Mouse (Mus musculus) neural tube, embryonic 14.5 days (tissue): ENCODE data around the gene Inpp5k. TPM values are rescaled to one million over a fixed set of nuclear protein-coding genes. Genes with fewer than 3 reads are reported as not detected.
"Not testable (repeated sequence)": the region's sequence is repeated elsewhere in the genome, so short reads cannot be mapped to it uniquely, and the experiment has no call there.

Source experiments
- ATAC-seq: fragments of 200-750 bp; cut with Nextera tagmentation; 2 replicates; pipeline ENCODE4 v1.8.0; 2017; ENCODE audit warnings: low read depth, mild to moderate bottlenecking, moderate TSS enrichment, moderate library complexity
- H3K27ac ChIP-seq: fragments of 300-500 bp; sonication (generic); 2 replicates; pipeline ENCODE4 v1.5.1; 2014; ENCODE audit warnings: low read depth, mild to moderate bottlenecking, control low read depth, low read length, moderate library complexity, mixed read lengths
- H3K27me3 ChIP-seq: fragments of 300-500 bp; sonication (generic); 2 replicates; pipeline ENCODE4 v1.6.1; 2014; ENCODE audit warnings: low read length; ENCODE audit not compliant: control insufficient read depth, insufficient read depth
- H3K36me3 ChIP-seq: fragments of 300-500 bp; sonication (generic); 2 replicates; pipeline ENCODE4 v1.6.1; 2014; ENCODE audit warnings: low read length, mixed read lengths; ENCODE audit not compliant: control insufficient read depth, insufficient read depth
- H3K4me1 ChIP-seq: fragments of 300-500 bp; sonication (generic); 2 replicates; pipeline ENCODE4 v1.6.1; 2014; ENCODE audit warnings: low read length; ENCODE audit not compliant: control insufficient read depth, insufficient read depth
- H3K4me2 ChIP-seq: fragments of 300-500 bp; sonication (generic); 2 replicates; pipeline ENCODE4 v1.6.1; 2014; ENCODE audit warnings: mild to moderate bottlenecking, low read depth, low read length, control low read depth
- H3K4me3 ChIP-seq: fragments of 300-500 bp; sonication (generic); 2 replicates; pipeline ENCODE4 v1.5.1; 2014; ENCODE audit warnings: low read depth, low read length, control low read depth, mixed read lengths
- H3K9ac ChIP-seq: fragments of 300-500 bp; sonication (generic); replicated peaks from 2 replicates; pipeline ENCODE4 v1.6.1; 2014; ENCODE audit warnings: low read depth, mild to moderate bottlenecking, control low read depth, low read length, mixed read lengths
- H3K9me3 ChIP-seq: fragments of 300-500 bp; sonication (generic); 2 replicates; pipeline ENCODE4 v1.6.1; 2016; ENCODE audit warnings: low read length; ENCODE audit not compliant: control insufficient read depth
- WGBS: fragments of 180-500 bp; shearing (Covaris S2); extraction: QIAGEN DNeasy Blood & Tissue Kit; methylation state at CpG from one replicate; pipeline ENCODE4 v1.1.7; 2014; 5-methylcytosine and 5-hydroxymethylcytosine counted together
- polyA plus RNA-seq: library from polyadenylated mRNA; unstranded; fragments of >200 nt; fragmentation: Nextera tagmentation; extraction: Ambion mirVana; gene quantifications from 2 replicates; pipeline ENCODE4 v1.2.1, GENCODE M21; 2014

Inpp5k gene
- polyA plus RNA-seq, 1 experiment from 2014 or later, result 57.4 TPM

DNA sequence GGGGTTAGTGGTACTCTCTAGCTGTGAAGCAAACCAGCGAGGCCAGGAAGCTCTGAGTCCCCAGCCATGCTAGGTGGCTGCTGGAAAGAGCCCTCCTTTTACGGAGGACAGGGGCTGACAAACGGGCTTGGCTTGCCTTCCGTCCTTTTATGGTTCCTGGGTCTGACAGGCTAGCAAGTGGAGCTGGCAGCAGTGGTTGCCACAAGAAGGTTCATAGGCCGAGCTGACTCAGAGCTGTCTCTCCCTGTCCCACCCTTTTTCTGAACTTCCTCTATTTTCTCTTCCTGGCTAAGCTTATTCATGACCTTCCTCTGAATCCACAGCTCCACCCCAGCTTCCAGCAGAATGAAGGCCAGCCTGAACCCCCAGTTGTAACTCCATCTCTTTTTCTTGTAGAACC, 38.2 kb upstream of the Inpp5k start:
- WGBS, result 83% methylated on average over 5 of the region's 5 CpGs
- Histone ChIP-seq H3K27ac (no peak overlapping the region), H3K4me2 (no peak overlapping the region), H3K36me3 (peaks cover 31% of the 10 kb centered on the region), H3K9ac (no peak overlapping the region), H3K4me1 (peaks cover 13% of the 10 kb centered on the region), H3K4me3 (no peak overlapping the region), H3K27me3 (no peaks in the 10 kb centered on the region), H3K9me3 (no peaks in the 10 kb centered on the region)
- ATAC-seq, result no peak

DNA sequence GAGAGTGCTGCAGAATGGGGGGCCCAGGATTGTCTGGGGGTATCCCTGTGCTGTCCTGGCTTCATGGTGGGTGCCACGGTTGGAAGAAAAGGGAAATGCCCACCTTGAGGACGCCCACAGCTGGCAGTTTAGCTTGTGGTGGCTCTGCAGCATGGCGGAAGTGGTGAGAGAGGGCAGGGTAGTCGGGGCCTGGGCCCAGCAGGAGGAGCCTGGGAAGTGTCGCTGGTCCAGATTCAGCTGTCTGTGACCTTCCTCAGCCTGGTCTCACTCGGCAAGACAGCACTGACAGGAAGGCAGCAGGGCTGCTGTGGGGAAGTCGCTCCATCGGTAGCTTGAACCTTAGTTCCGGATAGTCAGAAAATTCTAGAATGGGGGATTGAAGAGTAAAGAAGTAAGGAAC, 36.4 kb upstream of the Inpp5k start:
- no peak for ATAC-seq
- Histone ChIP-seq H3K36me3 (peaks cover 40% of the 10 kb centered on the region), H3K27me3 (no peaks in the 10 kb centered on the region), H3K4me1 (peaks cover 5% of the 10 kb centered on the region; the same call in 1 of the 2 replicates), H3K27ac (no peak overlapping the region), H3K4me2 (no peak overlapping the region), H3K9ac (no peak overlapping the region), H3K9me3 (no peaks in the 10 kb centered on the region), H3K4me3 (no peak overlapping the region)
- 87% methylated on average over 9 of the region's 9 CpGs for WGBS

DNA sequence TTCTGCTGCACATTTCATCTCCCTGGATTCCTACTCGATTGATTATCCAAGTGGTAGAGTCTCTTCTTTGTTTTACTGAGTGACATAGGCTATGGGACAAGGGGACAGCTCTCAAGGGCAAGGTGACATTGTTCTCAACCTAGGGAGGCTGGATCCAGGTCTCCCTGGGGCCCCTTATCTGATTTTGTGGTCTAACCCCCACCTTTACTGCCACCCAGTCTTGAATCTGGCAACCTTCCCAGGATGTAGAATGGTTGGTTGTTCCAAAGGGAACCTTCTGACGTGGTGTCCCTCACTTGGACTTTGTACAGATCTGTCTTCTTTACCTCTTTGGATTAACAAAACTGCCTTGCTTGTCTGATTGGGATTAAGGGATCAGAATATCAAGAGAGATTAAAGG, 35.4 kb upstream of the Inpp5k start:
- Histone ChIP-seq H3K27me3 (no peaks in the 10 kb centered on the region), H3K4me2 (no peak overlapping the region), H3K9ac (no peak overlapping the region), H3K27ac (no peak overlapping the region), H3K4me3 (no peak overlapping the region), H3K36me3 (peaks cover 40% of the 10 kb centered on the region), H3K9me3 (no peaks in the 10 kb centered on the region), H3K4me1 (no peaks in the 10 kb centered on the region)
- no peak for ATAC-seq
- WGBS, result 87% methylated on average over 2 of the region's 2 CpGs

DNA sequence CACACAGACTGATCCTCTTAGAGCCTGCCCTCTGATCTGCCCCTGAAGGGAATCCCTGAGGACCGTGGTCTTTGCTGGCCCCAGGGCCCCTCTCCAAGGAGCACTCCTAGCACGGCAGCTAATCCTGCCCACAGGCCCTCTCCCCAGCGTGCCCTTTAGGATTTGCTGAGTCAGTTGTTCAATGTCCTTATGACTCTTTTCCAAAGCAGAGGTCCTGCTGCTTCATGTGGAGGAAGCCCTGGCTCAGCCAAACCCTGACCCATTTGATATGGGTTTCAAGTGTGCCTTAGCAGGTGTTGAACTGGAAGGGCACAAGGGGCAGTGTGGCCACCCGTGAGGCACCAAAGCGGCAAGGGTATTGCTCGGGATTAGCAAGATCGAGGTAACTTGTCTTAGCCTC, 35.0 kb upstream of the Inpp5k start:
- Histone ChIP-seq H3K4me2 (no peak overlapping the region), H3K9ac (no peak overlapping the region), H3K4me3 (no peak overlapping the region), H3K27ac (no peak overlapping the region), H3K36me3 (peaks cover 43% of the 10 kb centered on the region), H3K27me3 (no peaks in the 10 kb centered on the region), H3K4me1 (no peaks in the 10 kb centered on the region), H3K9me3 (no peaks in the 10 kb centered on the region)
- no peak for ATAC-seq
- WGBS, result 85% methylated on average over 7 of the region's 7 CpGs

DNA sequence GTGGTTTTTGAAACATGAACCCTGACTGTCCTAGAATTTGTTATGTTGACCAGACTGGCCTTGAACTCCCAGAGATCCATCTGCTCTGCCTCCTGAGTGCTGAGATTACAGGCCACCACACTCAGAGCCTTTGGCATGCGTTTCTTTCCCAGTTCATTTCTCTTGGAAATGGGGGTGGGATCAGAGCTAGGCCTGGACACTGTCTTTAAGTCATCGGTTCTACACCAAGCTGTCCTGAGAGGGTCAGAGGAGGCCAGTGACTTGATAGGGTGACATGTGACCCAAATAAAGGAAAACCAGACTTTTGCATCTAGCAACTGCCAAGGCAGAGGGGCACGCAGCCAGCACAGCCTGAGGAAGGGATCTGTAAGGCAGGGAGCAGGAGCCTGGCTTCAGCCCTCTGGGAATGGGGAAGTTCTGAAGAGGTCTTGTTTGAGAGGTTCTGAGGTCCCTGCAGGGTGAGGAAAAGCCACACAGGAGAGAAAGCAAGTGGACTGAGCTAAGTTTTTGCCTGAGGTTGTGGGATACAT, 34.0 kb upstream of the Inpp5k start:
- Histone ChIP-seq H3K4me3 (no peak overlapping the region), H3K9me3 (no peaks in the 10 kb centered on the region), H3K27ac (no peak overlapping the region), H3K4me1 (no peaks in the 10 kb centered on the region), H3K4me2 (no peak overlapping the region), H3K9ac (no peak overlapping the region), H3K36me3 (peaks cover 52% of the 10 kb centered on the region), H3K27me3 (no peaks in the 10 kb centered on the region)
- ATAC-seq, result no peak
- 88% methylated on average over 3 of the region's 3 CpGs for WGBS

DNA sequence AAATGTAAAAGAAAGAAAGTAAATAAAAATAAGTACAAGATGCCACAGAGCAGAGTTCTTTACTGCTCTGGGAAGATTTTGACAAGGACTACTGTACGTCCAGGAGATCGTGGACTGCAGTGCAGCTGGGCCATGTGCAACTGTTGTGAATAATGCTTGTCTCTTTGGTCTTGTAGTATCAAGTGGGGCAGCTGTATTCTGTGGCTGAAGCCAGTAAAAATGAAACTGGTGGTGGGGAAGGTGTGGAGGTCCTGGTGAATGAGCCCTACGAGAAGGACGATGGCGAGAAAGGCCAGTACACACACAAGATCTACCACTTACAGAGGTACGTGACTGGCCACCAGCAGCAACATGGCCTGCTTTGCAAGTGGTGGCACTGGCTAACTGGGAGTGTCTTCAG, 32.8 kb upstream of the Inpp5k start:
- WGBS, result 95% methylated on average over 6 of the region's 6 CpGs
- ATAC-seq, result no peak
- H3K9me3 ChIP-seq, result no peaks in the 10 kb centered on the region

DNA sequence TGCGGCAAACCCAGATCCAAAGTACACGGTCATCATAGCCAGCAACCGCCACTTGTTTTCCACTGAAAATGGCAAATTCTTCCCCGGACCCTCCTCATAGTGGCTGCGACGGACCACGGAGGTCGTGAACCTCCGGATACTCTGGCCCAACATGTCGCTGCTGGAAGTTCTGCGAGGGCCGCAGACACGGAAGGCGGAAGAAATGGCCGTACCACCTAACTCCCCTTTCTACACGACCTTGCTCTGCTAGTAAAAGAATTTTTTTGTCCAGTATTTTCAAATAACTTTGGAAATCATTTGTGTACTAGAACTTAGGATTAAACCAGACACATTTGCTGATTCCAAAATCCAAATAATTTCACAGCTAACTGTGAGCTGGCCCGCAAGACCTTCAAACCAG, 31.0 kb upstream of the Inpp5k start:
- WGBS, result 95% methylated on average over 16 of the region's 17 CpGs

More for the DNA sequence above, 32.8 kb upstream of the Inpp5k start:
- Histone ChIP-seq H3K4me3 (no peak overlapping the region), H3K9ac (no peak overlapping the region), H3K4me1 (no peaks in the 10 kb centered on the region), H3K36me3 (peaks cover 57% of the 10 kb centered on the region), H3K27ac (no peak overlapping the region), H3K27me3 (no peaks in the 10 kb centered on the region), H3K4me2 (no peak overlapping the region)

DNA sequence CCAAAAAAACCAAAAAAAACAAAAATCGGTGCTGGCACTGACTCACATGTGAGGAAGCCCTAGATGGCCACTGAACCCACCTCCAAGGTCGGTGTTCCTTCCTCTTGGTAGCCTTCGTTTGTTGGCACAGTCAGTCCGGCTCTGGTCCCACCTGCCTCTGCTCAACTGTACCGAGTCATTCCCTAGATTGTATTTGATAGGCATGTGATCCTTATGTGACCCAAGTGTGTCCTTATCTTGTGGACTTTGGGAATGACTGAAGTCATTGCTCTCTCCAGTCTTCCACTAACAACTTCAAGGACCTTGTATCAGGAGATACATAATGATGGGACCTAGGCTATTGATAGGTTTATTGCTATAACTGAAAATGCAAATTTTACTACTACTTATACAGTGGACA, 26.0 kb upstream of the Inpp5k start:
- no peak for ATAC-seq
- Histone ChIP-seq H3K27me3 (no peaks in the 10 kb centered on the region), H3K36me3 (peaks cover 56% of the 10 kb centered on the region), H3K27ac (no peak overlapping the region), H3K4me2 (no peak overlapping the region), H3K4me3 (no peak overlapping the region), H3K4me1 (no peaks in the 10 kb centered on the region), H3K9ac (no peak overlapping the region), H3K9me3 (no peaks in the 10 kb centered on the region)
- whole genome bisulfite sequencing, result 93% methylated on average over 5 of the region's 5 CpGs

More for the DNA sequence above, 31.0 kb upstream of the Inpp5k start:
- ATAC-seq, H3K27me3 ChIP-seq, H3K9ac ChIP-seq, H3K4me2 ChIP-seq, H3K27ac ChIP-seq, H3K4me3 ChIP-seq, H3K4me1 ChIP-seq, H3K9me3 ChIP-seq: not testable (repeated sequence)
- H3K36me3 ChIP-seq, result peaks cover 55% of the 10 kb centered on the region

DNA sequence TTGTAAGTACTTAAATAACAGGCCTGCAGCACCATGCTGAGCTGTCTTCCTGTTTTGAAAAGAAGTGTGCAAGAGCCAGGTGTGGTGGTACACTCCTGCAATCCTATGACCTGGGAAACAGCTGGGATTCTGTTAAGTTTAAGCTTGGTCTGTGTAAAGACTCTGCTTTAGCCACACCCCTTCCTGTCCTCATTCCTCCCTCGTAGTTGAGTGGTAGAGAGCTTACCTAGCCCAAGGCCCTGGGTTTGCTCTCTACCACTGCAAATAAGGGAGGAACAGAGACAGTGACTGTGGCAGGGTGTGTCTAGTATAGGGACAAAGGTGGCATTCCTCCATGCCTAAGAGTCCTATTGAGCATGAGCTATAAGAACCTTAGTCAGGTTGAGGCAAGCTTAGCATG, 25.5 kb upstream of the Inpp5k start:
- Histone ChIP-seq H3K4me3 (no peak overlapping the region), H3K9me3 (no peaks in the 10 kb centered on the region), H3K9ac (no peak overlapping the region), H3K27me3 (no peaks in the 10 kb centered on the region), H3K36me3 (peaks cover 59% of the 10 kb centered on the region), H3K4me2 (no peak overlapping the region), H3K27ac (no peak overlapping the region), H3K4me1 (no peaks in the 10 kb centered on the region)
- no peak for ATAC-seq
- WGBS, result 75% methylated on average over 1 of the region's 1 CpGs
